Comparison of ENCODE assay signal across 7 mouse cellular contexts in the genomic region with DNA sequence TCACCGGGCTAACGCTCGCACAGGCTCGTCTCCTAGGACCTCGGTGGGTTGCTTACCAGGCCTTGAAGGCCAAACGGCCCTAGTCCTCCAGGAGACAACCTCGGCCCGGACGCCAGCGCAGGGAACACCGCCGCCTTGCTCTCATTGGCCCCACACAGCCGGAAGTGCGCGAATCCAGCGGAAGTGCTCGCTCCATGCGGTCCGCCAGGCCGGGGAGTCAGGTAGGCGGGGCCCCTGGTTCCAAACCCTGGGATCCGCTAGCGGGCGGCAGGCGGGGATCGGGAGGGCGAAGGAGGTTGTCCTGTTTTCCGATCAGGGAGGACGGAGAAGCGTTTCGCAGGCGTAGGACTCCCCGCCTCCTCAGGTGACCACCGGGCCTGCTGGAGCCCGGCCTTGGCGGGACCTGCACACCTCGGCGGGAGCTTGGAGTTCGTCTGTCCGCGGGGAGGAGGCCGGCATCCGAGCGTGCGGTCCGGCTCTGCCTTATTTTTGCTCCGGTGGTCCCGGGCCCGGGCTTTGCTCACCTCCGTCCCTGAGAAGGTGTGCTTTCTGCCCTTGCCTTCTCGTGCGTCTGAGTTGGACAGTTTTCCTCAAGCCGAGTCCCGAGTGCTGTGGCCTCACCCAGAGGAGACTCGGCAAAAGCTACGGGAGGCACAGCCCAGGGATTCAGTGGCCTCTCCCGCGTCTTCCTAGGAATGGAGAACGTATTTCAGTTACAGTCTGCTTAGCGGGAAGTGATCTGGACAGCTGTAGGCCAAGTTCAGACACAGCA. TPM values are rescaled to one million over a fixed set of nuclear protein-coding genes. Genes with fewer than 3 reads are reported as not detected.
DNase-seq lines count a peak whose midpoint lies in the region; ATAC-seq lines count a peak whose summit lies in the region.

A gene (minus strand): TSS at position 150 of the 772 bp plus-strand sequence.
A gene (plus strand): TSS at position 177 of the 772 bp plus-strand sequence.

- H3K4me2 ChIP-seq in intestine, embryonic 16.5 days (ENCODE audit: low read depth, low read length), result peak within 1 kb of the TSS; percentile 78
- H3K4me2 ChIP-seq in midbrain, embryonic 11.5 days, result peak within 1 kb of the TSS; percentile 88

- peak within 1 kb of the TSS; percentile 71 for H3K9ac ChIP-seq in intestine, embryonic 16.5 days (ENCODE audit: low read depth, low read length)
- H3K9ac ChIP-seq in midbrain, embryonic 11.5 days (ENCODE audit: low read length), result peak within 1 kb of the TSS; percentile 81

- no peaks in the 10 kb centered on the region for H3K36me3 ChIP-seq in intestine, embryonic 16.5 days (ENCODE audit: control insufficient read depth, insufficient read depth, low read length)
- peaks cover 6% of the 10 kb centered on the region for H3K36me3 ChIP-seq in midbrain, embryonic 11.5 days (ENCODE audit: control insufficient read depth, insufficient read depth, low read length)

- peak; percentile 96 for DNase-seq in adrenal gland, adult 2 months
- peak; percentile 85 for DNase-seq in embryo, embryonic 11.5 days (ENCODE audit: low read depth, low spot score)
- peak; percentile 89 to 93 for DNase-seq in gastrocnemius, postnatal 36 days
- peak; percentile 92 for DNase-seq in left cerebral cortex, postnatal 36 days (ENCODE audit: low spot score in 2 of 2)
- peak; percentile 100 for DNase-seq in midbrain, embryonic 11.5 days (ENCODE audit: low spot score, missing footprints)
- peak; percentile 86 for DNase-seq in skeletal muscle tissue, adult 2 months (ENCODE audit: low read depth, low spot score)

- peaks cover 4% of the 10 kb centered on the region; the same call in 1 of the 2 replicates for H3K4me1 ChIP-seq in intestine, embryonic 16.5 days (ENCODE audit: control insufficient read depth, insufficient read depth, low read length)
- H3K4me1 ChIP-seq in midbrain, embryonic 11.5 days (ENCODE audit: control insufficient read depth, insufficient read depth, low read length), result peaks cover 12% of the 10 kb centered on the region

- no peaks in the 10 kb centered on the region for H3K9me3 ChIP-seq in intestine, embryonic 16.5 days (ENCODE audit: control insufficient read depth, low read length)
- no peaks in the 10 kb centered on the region for H3K9me3 ChIP-seq in midbrain, embryonic 11.5 days (ENCODE audit: control insufficient read depth, low read length)

- peak; percentile 92 for ATAC-seq in intestine, embryonic 16.5 days
- peak; percentile 99 for ATAC-seq in midbrain, embryonic 11.5 days (ENCODE audit: low FRiP score)

- under 1% methylated on average over 60 of the region's 60 CpGs for WGBS in intestine, embryonic 16.5 days
- under 1% methylated on average over 60 of the region's 60 CpGs for WGBS in midbrain, embryonic 11.5 days

- H3K27me3 ChIP-seq in intestine, embryonic 16.5 days (replicated peaks; ENCODE audit: control insufficient read depth, insufficient read depth, low read length), result no peaks in the 10 kb centered on the region
- no peaks in the 10 kb centered on the region for H3K27me3 ChIP-seq in midbrain, embryonic 11.5 days (ENCODE audit: control insufficient read depth, insufficient read depth, low read length)

- peak within 1 kb of the TSS; percentile 86 for H3K27ac ChIP-seq in intestine, embryonic 16.5 days (ENCODE audit: low read length)
- peak within 1 kb of the TSS; percentile 30; the same call in 1 of the 2 replicates for H3K27ac ChIP-seq in midbrain, embryonic 11.5 days (ENCODE audit: low read depth, low read length)

- intact Hi-C loops in gastrocnemius, postnatal 36 days (cut with DNase I), result loop anchor here (5.0 kb wide), 1 partner anchor 57 kb away; no protein-coding TSS in a partner anchor
- intact Hi-C loops in left cerebral cortex, postnatal 36 days (cut with DNase I), result loop anchor here (5.0 kb wide), 1 partner anchor 57 kb away; no protein-coding TSS in a partner anchor

- peak within 1 kb of the TSS; percentile 84 for H3K4me3 ChIP-seq in intestine, embryonic 16.5 days (ENCODE audit: low read length)
- peak within 1 kb of the TSS; percentile 89 for H3K4me3 ChIP-seq in midbrain, embryonic 11.5 days (ENCODE audit: low read depth, low read length)

RNA-seq across cellular contexts. Expression of the first gene that starts in this region (rescaled TPM):
- total RNA-seq in adrenal gland, adult 2 months (2021), result 10 to 100 TPM; 14.2 to 15.2 TPM
- polyA plus RNA-seq in adrenal gland, adult 2 months (2012; rRNA removed), result 9.1 and 10.4 TPM in 2 replicates
- 10 to 100 TPM; 28.7 to 31.5 TPM for total RNA-seq in gastrocnemius, postnatal 36 days (2021)
- polyA plus RNA-seq in intestine, embryonic 16.5 days (2015; fragmentation: Nextera tagmentation; extraction: Ambion mirVana), result 14.7 and 15.2 TPM in 2 replicates
- total RNA-seq in left cerebral cortex, postnatal 36 days (2021), result 1 to 10 TPM; 9.1 to 9.8 TPM
- polyA plus RNA-seq in midbrain, embryonic 11.5 days (2014; fragmentation: Nextera tagmentation; extraction: Ambion mirVana), result 15.1 and 15.5 TPM in 2 replicates

RNA-seq across cellular contexts. Expression of the second gene that starts in this region (rescaled TPM):
- 10 to 100 TPM; 22.3 to 27.7 TPM for total RNA-seq in adrenal gland, adult 2 months (2021)
- 22.6 and 22.9 TPM in 2 replicates for polyA plus RNA-seq in adrenal gland, adult 2 months (2012; rRNA removed)
- 10 to 100 TPM; 10.7 to 14.2 TPM for total RNA-seq in gastrocnemius, postnatal 36 days (2021)
- polyA plus RNA-seq in intestine, embryonic 16.5 days (2015; fragmentation: Nextera tagmentation; extraction: Ambion mirVana), result 38.2 and 41.4 TPM in 2 replicates
- total RNA-seq in left cerebral cortex, postnatal 36 days (2021), result 10 to 100 TPM; 16.8 to 17.4 TPM
- polyA plus RNA-seq in midbrain, embryonic 11.5 days (2014; fragmentation: Nextera tagmentation; extraction: Ambion mirVana), result 48.2 and 50.1 TPM in 2 replicates

Comparison
In these comparisons a context has a peak if more than half of its experiments do, and no peak if none do; other contexts are left out.
1. Peak in every context shown above with its lines: DNase-seq, ATAC-seq, H3K4me3 ChIP-seq and H3K27ac ChIP-seq.